Mouse (Mus musculus) spleen, postnatal 4 days (tissue): Measurements from ENCODE around the gene H2al2b.
"Not testable (repeated sequence)": the region's sequence is repeated elsewhere in the genome, so short reads cannot be mapped to it uniquely, and the experiment has no call there.

ENCODE experiments used
- DNase-seq, 2 experiments: peaks; one replicate each; pipeline ENCODE4 v3.0.0; 2022; ENCODE audit warnings: low spot score in 2 of 2

H2al2b gene

DNA sequence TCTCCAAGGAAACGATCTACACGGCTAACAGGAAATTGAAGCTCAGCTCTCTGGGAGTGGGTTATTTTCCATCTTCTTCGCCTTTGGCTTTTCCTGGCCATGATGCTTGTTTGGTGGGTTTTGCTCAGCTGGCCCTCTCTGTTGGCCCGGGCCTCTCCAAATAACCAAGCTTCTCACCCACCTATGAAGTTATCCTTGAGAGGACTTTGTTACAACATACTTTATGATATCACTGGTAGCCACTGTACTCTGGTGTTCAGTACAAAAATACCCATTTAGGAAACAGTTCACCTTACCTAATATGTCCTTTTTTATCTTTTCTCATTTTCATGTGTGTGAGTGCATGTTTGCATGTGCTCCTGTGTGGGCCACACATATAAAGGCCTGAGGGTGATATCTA lies at the start of gene H2al2b:
Gene H2al2b, minus strand, starts transcription at position 101 of the 400 bp plus-strand sequence.
- not testable (repeated sequence) for DNase-seq
